Mouse (Mus musculus) adipocyte (in vitro differentiated cells): ENCODE data around the gene G6pc3.

Source experiments
- DNase-seq: peaks from one replicate; pipeline ENCODE4 v3.0.0-alpha.2; 2016; ENCODE audit warnings: low spot score

The G6pc3 gene

DNA sequence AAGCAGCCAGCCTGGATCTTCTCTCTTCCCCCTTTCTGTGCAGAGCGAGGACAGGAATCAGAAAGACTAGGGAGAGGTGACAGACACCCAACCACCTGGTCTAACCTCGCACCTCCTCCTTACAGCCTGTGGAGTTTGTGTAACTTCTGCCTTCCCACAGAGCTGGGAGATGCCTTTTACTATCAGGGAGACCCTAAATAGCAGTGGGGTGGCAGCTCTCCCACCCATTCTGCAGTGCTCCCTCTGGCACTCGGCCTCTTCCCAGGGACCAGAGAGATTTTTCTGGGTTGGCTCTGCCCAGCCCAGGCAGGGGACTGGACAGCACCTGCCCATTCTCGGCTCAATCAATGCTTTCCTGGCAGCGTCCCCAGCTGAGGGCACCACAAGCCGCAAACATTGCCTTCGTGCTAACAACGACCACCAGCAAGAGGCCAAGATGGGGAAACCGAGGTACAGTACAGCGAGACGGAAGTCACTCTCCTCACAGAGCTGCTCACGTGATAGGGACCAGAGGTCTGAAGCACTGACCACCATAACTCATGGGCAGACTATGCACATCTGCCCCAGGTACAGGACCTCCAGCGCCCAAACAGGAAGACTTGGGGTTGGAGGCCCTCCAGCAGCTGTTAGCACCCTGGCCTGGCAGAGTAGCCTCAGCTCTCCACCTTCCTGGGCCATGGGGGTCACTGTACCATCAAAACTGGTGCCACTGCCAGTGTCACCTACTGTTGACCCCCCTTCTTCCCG is 30.0 kb downstream of the G6pc3 start:
- DNase-seq = no peak

DNA sequence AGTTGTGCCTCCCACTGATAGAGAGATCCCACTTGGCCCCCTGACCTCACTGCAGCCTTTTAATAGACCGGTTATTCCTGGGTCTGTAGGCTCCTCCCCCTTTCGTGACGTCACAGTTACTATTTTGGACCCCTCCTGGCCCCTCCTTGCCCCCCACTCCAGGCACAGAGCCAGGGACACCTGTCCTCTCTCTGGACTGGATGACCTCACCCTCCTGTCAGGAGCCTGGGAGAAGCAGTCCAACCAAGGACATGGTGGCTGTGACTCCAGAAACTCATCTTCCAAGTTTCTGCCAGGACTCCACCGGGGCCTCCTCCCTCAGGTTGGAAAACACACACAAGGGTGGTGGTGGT is 30.6 kb downstream of the G6pc3 start:
- no peak for DNase-seq

DNA sequence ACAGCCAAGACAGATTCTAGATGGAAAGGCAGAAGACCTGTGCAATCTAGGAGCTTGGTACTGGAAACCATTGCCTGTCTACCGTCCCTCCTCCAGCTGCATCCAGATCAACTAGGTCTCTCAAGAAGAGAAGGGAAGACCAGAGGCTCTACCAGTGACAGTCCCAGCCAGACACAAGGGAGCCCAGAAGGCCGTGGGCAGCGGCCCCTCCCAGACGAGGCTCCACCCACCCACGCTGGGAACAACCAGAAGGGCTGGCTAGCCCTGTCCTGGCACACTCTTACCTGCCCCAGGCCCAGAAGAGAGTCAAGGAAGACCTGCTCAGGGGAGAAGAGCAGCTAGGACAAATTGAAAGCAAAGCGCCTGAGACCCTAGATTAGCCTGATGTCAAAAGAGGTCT is 31.0 kb downstream of the G6pc3 start:
- no peak for DNase-seq

DNA sequence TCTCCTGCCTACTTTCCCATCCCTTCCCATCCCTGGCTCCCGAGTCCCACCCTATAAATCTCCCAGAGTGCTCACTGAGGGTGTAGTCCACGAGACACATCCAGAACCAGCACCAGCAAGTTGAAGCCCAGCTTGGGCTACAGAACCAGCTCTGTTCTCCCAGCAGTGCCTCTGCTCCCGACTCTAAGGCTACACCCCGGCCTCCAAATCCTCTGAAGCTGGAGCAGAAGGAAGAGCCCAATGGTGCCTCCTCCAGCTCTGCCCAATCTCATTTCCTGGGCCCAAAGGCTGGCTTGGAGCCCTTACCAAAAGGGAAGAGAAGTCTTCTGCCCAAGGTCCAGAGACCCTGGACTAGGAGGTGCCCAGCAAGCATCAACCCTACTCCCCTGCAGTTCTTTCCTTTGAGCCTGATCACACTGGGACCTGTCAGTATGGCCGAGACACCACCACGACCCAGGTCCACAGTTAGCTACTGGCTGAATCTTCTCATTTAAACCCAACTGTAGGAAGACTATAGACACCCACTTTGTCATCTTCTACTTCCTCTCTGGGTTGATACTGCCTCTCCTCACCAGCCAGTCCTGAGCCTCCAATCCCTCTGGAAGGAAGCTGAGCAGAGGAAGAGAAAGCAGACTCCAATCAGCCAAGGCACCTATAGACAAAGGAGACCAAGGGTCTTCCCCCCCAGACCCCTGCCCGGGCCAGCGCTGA is 32.0 kb downstream of the G6pc3 start:
- no peak for DNase-seq

- no peak for DNase-seq
Measured at GRCm38 (mm10) chr11:102221954-102222351, 32.5 kb downstream of the G6pc3 start.

GRCm38 (mm10) chr11:102223166-102223565 is 33.7 kb downstream of the G6pc3 start:
- DNase-seq = peak; percentile 43

- DNase-seq = no peak
Measured at GRCm38 (mm10) chr11:102224686-102225085, 35.3 kb downstream of the G6pc3 start.

DNA sequence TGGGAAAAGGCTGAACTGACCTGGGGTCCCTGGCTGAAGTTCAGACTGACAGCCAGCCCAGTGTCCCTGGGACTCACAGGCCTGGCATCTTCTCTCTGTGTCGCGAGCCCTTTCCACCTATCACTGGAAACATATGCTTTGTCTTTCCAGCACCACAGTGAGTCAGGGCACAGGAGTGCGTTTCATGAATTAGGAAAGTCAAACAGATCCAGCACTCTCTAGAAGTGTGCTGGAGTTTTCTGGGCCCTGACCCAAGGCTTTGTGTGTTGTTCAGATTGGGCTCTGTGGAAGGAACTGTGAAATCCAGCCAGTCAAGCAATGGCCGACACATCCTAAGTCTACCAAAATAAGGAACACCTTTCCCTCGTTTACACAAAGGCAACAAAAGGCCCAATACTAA is 35.8 kb downstream of the G6pc3 start:
- DNase-seq = peak; percentile 59

GRCm38 (mm10) chr11:102226067-102226978 is 36.9 kb downstream of the G6pc3 start:
- no peak for DNase-seq

GRCm38 (mm10) chr11:102227270-102228190 is 38.1 kb downstream of the G6pc3 start:
- no peak for DNase-seq

DNA sequence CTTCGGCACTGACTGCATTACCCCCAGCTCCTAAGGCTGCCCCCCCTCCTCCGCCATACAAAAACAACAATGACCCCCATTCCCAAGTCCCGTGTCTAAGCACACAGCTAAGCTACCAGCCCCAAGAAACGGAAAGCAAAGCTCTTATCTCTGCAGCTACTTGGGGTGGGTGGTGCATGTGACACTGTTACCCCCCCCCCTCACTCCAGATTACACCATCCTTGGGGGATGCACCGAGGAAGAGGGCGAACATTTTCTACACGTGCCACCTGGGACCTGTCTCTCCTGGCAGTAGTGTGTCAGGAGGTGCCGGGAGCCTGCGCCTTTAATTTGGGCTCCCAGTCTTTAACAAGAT is 38.7 kb downstream of the G6pc3 start:
- no peak for DNase-seq

DNA sequence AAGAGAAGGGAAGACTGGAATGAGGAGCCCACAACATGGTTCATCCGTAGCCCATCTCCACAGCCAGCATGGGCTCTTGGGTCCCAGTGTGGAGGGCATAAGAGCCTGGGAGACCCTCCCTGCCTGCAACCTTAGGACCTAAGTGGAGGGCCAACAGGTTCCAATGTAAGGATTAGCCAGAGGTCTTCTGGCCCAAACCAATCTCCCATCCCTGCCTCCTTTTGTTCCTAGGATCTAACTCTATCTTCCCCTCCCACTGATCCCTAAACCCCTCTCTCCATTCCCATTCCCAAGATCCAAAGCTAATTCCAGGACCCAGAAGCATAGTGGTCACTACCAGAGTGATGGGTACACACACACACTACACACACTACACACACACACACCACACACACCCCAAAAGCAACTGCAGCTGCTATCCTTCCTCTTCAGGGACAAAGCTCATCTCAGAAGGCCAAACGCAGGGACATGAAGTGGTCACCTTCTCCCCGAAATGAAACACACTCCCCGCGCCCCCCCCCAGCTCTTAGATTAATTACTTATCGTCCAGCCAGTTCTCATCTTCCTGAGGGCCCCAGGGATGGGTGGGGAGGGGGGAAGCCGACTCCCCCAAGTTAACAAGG is 39.3 kb downstream of the G6pc3 start:
- DNase-seq = no peak

GRCm38 (mm10) chr11:102229331-102229953 is 40.0 kb downstream of the G6pc3 start:
- no peak for DNase-seq

- DNase-seq = peak; percentile 99
Measured at GRCm38 (mm10) chr11:102230006-102230741, 40.8 kb downstream of the G6pc3 start, which contains the start of gene Hdac5. Gene Hdac5 (minus strand): TSS chr11:102230166.

DNA sequence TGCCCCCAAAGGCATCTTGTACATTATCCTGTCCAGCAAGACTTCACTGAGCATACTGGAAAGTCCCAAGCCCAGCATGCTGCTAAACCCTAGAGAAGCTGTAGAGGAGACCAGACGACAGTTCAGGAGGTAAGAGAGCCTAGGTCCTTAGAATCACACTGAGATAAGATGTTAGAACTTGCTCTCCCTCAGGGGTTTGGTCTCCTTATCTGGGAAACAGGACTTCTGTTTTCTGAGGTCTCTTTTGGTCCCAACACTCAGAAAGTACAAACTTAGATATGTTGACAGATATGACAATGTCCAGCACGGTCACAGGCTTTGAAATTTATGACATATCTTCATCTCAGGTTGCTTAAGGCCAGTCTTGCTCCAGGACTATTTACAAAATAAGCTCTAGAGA is 46.6 kb downstream of the G6pc3 start:
- DNase-seq = no peak

DNA sequence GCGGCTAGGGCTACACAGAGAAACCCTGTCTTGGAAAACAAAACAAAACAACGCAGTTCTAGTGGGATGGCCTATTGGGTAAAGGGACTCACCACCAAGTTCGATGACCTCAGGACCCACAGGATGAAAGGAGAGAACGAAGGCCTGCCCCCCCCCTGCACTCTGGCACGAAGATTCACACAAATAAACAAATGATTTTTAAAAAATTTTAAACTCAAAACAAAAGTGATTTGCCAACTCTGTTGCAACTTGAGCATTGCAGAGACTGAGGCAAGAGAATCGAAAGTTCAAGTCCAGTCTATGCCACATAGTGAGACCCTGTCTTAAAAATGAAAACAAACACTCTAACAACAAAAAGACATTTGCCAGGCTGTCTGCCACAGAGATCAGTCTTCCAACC is 51.2 kb downstream of the G6pc3 start:
- DNase-seq = peak; percentile 68

DNA sequence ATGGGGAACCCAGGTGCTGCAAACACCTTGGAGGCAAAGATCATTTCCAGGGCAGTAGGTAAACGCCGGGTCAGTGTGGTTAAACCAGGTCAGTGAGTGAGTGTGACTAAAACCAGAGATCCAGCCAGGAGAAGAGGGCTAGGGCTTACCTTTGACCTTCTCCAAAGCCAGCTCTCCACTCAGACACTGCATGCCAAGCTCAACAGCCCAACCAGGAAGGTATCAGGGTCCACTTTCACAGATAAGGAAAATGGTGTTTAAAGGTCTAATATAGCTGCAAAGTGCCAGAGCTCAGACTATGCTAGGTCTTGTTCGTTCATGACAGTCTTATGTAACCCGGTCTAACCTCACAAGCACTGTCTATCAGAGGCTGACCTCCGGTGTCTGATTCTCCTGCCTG is 51.8 kb downstream of the G6pc3 start:
- DNase-seq = no peak

DNA sequence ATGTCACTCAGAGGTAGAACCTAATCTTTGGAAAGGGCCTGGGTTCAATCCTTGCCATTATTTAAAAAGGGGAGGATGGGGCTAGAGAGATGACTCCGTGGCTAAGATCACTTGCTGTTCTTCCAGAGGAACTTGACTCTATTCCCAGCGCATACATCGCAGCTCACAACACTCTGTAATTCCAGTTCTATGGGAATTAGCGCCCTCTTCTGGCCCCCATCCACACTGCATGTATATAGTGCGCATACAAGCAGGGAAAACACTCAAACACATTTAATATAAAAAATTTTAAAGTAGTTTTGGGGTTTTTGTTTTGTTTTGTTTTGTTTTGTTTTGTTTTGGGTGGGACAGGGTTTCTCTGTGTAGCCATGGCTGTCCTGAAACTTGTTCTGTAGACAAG is 52.5 kb downstream of the G6pc3 start:
- no peak for DNase-seq
